Mouse (Mus musculus): Measurements from ENCODE around the gene Iqcj.
"Not testable (repeated sequence)": the region's sequence is repeated elsewhere in the genome, so short reads cannot be mapped to it uniquely, and the experiment has no call there.

The Iqcj gene

GRCm38 (mm10) chr3:68071395-68072386 lies 179.7 kb downstream of the Iqcj start:
- no peak for DNase-seq (ENCODE audit: low spot score in 2 of 2)

DNA sequence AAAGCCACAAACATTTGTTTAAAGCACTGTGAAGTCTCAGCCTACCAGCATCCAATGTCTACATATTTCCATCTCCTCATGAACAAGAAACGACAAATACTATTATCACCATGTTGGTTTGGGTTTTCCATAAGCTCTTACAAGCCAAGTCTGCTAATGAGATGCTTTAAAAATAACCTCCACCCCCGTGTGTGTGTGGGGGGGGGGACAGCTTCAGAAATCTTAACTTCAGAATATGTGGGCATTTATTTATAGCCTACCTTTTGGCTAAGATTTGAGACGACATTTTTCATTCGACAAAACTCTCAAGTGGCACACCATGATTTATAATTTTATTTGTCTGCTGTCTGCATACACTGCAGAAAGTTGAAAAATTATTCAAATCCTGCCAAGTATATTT lies 185.4 kb downstream of the Iqcj start:
- no peak for DNase-seq (ENCODE audit: low spot score in 2 of 2)

DNA sequence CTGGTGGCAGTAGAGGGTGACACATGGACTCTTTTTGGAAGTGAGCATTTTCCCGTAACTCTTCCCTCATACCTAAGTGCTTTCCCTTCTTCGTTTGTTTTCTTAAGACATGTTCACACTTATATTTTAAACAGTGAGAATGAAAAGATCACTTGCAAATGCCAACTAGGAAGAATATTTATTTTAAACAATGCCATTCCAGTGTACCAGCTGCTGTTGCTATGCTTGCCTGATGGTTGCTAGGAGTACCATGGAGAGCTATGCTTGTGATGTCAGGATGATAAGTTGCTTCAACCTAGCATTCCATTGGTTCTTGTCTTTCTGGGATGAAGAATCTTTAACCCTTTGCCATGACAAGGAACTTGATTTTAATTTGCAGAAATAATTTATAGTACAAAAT lies 193.0 kb downstream of the Iqcj start:
- no peak for DNase-seq (ENCODE audit: low spot score in 2 of 2)

DNA sequence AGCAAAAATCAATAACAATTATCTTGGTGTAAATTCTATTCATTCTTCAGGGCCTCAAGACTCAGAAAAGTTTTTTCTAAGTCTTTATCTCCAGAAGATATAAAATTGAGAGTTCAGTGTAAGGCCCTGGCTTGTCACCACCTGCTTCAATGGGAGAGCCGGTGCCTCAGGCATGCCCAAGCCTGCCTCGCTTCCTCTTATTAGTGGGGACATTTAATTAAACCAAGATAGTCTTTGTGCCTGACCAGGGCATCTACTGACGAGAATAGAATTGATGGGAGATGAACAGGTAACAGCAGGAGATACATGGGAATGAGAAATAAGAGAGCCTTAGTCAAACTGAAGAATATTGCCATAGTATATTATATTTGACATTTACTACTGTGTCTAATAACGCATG lies 200.1 kb downstream of the Iqcj start:
- no peak for DNase-seq (ENCODE audit: low spot score in 2 of 2)

GRCm38 (mm10) chr3:68096724-68097431 lies 204.9 kb downstream of the Iqcj start:
- no peak for DNase-seq (ENCODE audit: low spot score in 2 of 2)

DNA sequence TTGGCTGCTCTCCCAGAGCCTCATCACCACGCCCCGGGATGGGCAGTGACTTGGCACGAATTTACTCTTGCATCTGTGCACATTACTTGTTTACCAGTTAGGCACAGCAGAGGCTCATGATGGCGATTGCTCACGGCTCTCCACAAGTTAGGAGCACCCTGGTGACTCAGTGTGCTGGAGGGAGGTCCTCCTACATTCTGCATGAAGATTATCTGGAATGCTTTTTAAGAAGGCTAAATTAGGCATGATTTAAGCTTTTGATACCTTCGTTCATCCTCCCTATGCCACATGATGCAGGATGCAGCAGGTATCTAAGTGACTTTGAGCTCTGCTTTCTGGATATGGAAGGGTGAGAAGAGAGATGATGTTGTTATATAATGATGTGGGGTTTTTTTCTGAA lies 207.5 kb downstream of the Iqcj start:
- DNase-seq (ENCODE audit: low spot score in 2 of 2) = not testable (repeated sequence)

DNA sequence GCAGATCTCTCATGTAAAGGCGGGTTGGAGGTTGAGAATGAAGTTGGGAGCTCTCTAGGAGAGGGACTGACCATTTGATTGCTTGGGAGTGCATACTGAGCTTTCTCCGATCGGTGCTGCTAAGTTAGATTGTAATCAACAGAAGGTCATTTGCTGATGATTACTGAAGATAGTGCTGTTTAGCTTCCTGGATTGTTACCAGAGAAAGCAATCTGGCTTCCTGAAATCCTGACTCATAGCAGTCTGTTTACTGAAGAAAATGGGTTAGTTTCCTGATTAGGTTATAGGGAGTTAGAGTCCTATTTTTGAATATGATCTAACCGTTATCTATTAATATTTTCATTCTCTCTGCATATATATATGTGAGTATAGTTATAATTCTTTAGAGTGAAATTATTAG lies 209.3 kb downstream of the Iqcj start:
- DNase-seq (ENCODE audit: low spot score in 2 of 2) = no peak

GRCm38 (mm10) chr3:68105081-68105685 lies 213.2 kb downstream of the Iqcj start:
- no peak for DNase-seq (ENCODE audit: low spot score in 2 of 2)

Data from frontal cortex, postnatal 10 days (tissue).